Mouse (Mus musculus): ENCODE data around the gene Ddx10. TPM values are rescaled to one million over a fixed set of nuclear protein-coding genes. Genes with fewer than 3 reads are reported as not detected.

Gene Ddx10
- polyA plus RNA-seq, 1 experiment from 2014 or later: 26.6 TPM

- no peaks in the 10 kb centered on the region for H3K4me1 ChIP-seq
- 87% methylated on average over 5 of the region's 5 CpGs for WGBS
- H3K27me3 ChIP-seq: no peaks in the 10 kb centered on the region
- ATAC-seq (ENCODE audit: low FRiP score): no peak
- H3K27ac ChIP-seq: no peak overlapping the region
- H3K4me3 ChIP-seq (replicated peaks): no peak overlapping the region
- no peak overlapping the region for H3K4me2 ChIP-seq
- H3K9ac ChIP-seq: no peak overlapping the region
- H3K36me3 ChIP-seq (replicated peaks): no peaks in the 10 kb centered on the region
- no peaks in the 10 kb centered on the region for H3K9me3 ChIP-seq
These were observed 179.7 kb downstream of the Ddx10 start for GRCm38 (mm10) chr9:53068166-53068565.

- Histone ChIP-seq H3K9me3 (no peaks in the 10 kb centered on the region), H3K4me1 (no peaks in the 10 kb centered on the region), H3K9ac (no peak overlapping the region), H3K4me3 (replicated peaks) (no peak overlapping the region), H3K4me2 (no peak overlapping the region), H3K36me3 (replicated peaks) (no peaks in the 10 kb centered on the region), H3K27ac (no peak overlapping the region), H3K27me3 (no peaks in the 10 kb centered on the region)
- no peak for ATAC-seq (ENCODE audit: low FRiP score)
- 71% methylated on average over 4 of the region's 4 CpGs for WGBS
These were observed 181.4 kb downstream of the Ddx10 start for GRCm38 (mm10) chr9:53066428-53066827.

- no peak overlapping the region for H3K4me2 ChIP-seq
- no peaks in the 10 kb centered on the region for H3K4me1 ChIP-seq
- no peaks in the 10 kb centered on the region for H3K36me3 ChIP-seq (replicated peaks)
- no peak overlapping the region for H3K4me3 ChIP-seq (replicated peaks)
- H3K9ac ChIP-seq: no peak overlapping the region
- no peaks in the 10 kb centered on the region for H3K27me3 ChIP-seq
- H3K9me3 ChIP-seq: no peaks in the 10 kb centered on the region
- H3K27ac ChIP-seq: no peak overlapping the region
- WGBS: 63% methylated on average over 2 of the region's 2 CpGs
- ATAC-seq (ENCODE audit: low FRiP score): no peak
These were observed 182.8 kb downstream of the Ddx10 start for GRCm38 (mm10) chr9:53065028-53065427.

GRCm38 (mm10) chr9:53064531-53064930 lies 183.3 kb downstream of the Ddx10 start:
- 89% methylated on average over 6 of the region's 6 CpGs for WGBS
- H3K36me3 ChIP-seq (replicated peaks): no peaks in the 10 kb centered on the region
- H3K4me2 ChIP-seq: no peak overlapping the region
- no peaks in the 10 kb centered on the region for H3K27me3 ChIP-seq
- no peaks in the 10 kb centered on the region for H3K9me3 ChIP-seq
- H3K27ac ChIP-seq: no peak overlapping the region
- ATAC-seq (ENCODE audit: low FRiP score): no peak
- no peaks in the 10 kb centered on the region for H3K4me1 ChIP-seq
- H3K9ac ChIP-seq: no peak overlapping the region
- no peak overlapping the region for H3K4me3 ChIP-seq (replicated peaks)

- H3K27ac ChIP-seq: no peak overlapping the region
- H3K27me3 ChIP-seq: no peaks in the 10 kb centered on the region
- H3K36me3 ChIP-seq (replicated peaks): no peaks in the 10 kb centered on the region
- H3K4me2 ChIP-seq: no peak overlapping the region
- H3K9me3 ChIP-seq: no peaks in the 10 kb centered on the region
- no peak overlapping the region for H3K4me3 ChIP-seq (replicated peaks)
- no peak for ATAC-seq (ENCODE audit: low FRiP score)
- H3K9ac ChIP-seq: no peak overlapping the region
- H3K4me1 ChIP-seq: no peaks in the 10 kb centered on the region
- WGBS: 71% methylated on average over 3 of the region's 3 CpGs
These were observed 192.5 kb downstream of the Ddx10 start for GRCm38 (mm10) chr9:53055306-53055705.

Other genes with a start within 250 kb of the Ddx10 start
- 0.29 and 0.36 TPM in 2 replicates for gene Exph5, start 53.6 kb upstream of the Ddx10 start, polyA plus RNA-seq (2016; fragmentation: Nextera tagmentation; extraction: Ambion mirVana)
- 7.4 and 8.1 TPM in 2 replicates for gene Kdelc2, start 136.0 kb upstream of the Ddx10 start, polyA plus RNA-seq (2016; fragmentation: Nextera tagmentation; extraction: Ambion mirVana)
- gene 4930550C14Rik, start 154.3 kb upstream of the Ddx10 start, polyA plus RNA-seq (2016; fragmentation: Nextera tagmentation; extraction: Ambion mirVana): 0.11 and 0.32 TPM in 2 replicates

All from forebrain, embryonic 12.5 days (tissue).